Mouse (Mus musculus) forebrain, embryonic 12.5 days (tissue): ENCODE results near the gene Ogfr. TPM values are rescaled to one million over a fixed set of nuclear protein-coding genes. Genes with fewer than 3 reads are reported as not detected.

Experiments
- ATAC-seq: fragments of 200-750 bp; cut with Nextera tagmentation; 2 replicates; pipeline ENCODE4 v1.8.0; 2017; ENCODE audit warnings: moderate TSS enrichment; ENCODE audit not compliant: low FRiP score
- H3K27ac ChIP-seq: fragments of 300-500 bp; sonication (generic); 2 replicates; pipeline ENCODE4 v1.5.1; 2016; ENCODE audit warnings: mild to moderate bottlenecking
- H3K27me3 ChIP-seq: fragments of 300-500 bp; sonication (generic); 2 replicates; pipeline ENCODE4 v1.6.1; 2016; ENCODE audit warnings: mild to moderate bottlenecking
- H3K36me3 ChIP-seq: fragments of 300-500 bp; sonication (generic); replicated peaks from 2 replicates; pipeline ENCODE4 v1.6.1; 2016; ENCODE audit warnings: mild to moderate bottlenecking
- H3K4me1 ChIP-seq: fragments of 300-500 bp; sonication (generic); 2 replicates; pipeline ENCODE4 v1.6.1; 2016
- H3K4me2 ChIP-seq: fragments of 300-500 bp; sonication (generic); 2 replicates; pipeline ENCODE4 v1.6.1; 2016; ENCODE audit warnings: mild to moderate bottlenecking, moderate library complexity
- H3K4me3 ChIP-seq: fragments of 300-500 bp; sonication (generic); replicated peaks from 2 replicates; pipeline ENCODE4 v1.5.1; 2016; ENCODE audit warnings: mild to moderate bottlenecking
- H3K9ac ChIP-seq: fragments of 300-500 bp; sonication (generic); 2 replicates; pipeline ENCODE4 v1.6.1; 2016; ENCODE audit warnings: mild to moderate bottlenecking
- H3K9me3 ChIP-seq: fragments of 300-500 bp; sonication (generic); 2 replicates; pipeline ENCODE4 v1.6.1; 2016
- WGBS: fragments of 180-500 bp; shearing (Covaris S2); methylation state at CpG from one replicate; pipeline ENCODE4 v1.1.7; 2016; 5-methylcytosine and 5-hydroxymethylcytosine counted together
- polyA plus RNA-seq: library from polyadenylated mRNA; unstranded; fragments of >200 nt; fragmentation: Nextera tagmentation; extraction: Ambion mirVana; gene quantifications from 2 replicates; pipeline ENCODE4 v1.2.1, GENCODE M21; 2016

Ogfr gene
- polyA plus RNA-seq, result 96.7 and 96.8 TPM in 2 replicates

GRCm38 (mm10) chr2:180589123-180589831 is at the start of gene Ogfr:
Ogfr (plus strand) TSS chr2:180589245.
- Histone ChIP-seq H3K4me2 (peak within 1 kb of the TSS; percentile 84), H3K4me1 (peaks cover 32% of the 10 kb centered on the region), H3K9ac (peak within 1 kb of the TSS; percentile 89), H3K27me3 (no peaks in the 10 kb centered on the region), H3K4me3 (peak within 1 kb of the TSS; percentile 90), H3K9me3 (no peaks in the 10 kb centered on the region), H3K36me3 (peaks cover 61% of the 10 kb centered on the region), H3K27ac (peak within 1 kb of the TSS; percentile 89)
- WGBS, result under 1% methylated on average over 62 of the region's 67 CpGs
- ATAC-seq, result peak; percentile 93

DNA sequence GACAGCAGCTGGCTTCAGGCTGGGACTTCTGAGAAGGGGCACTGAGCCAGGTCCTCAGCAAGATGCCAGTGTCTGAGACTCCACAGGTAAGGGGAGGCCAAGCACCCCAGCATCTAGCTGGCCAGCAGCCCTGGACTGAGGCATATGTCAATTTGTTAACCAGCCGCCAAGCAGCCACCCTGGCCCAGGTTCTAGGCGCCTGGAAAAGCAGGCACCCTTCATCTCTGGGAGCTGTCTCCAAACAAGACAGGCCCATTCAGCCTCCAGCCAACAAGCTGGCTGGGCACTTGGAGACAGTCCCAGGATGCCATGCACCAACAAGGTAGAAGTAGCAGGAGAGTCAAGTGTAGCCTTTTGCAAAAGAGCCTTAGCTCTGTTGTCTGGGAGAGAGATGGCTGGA is 45.4 kb upstream of the Ogfr start:
- Histone ChIP-seq H3K27me3 (no peaks in the 10 kb centered on the region), H3K4me3 (no peak overlapping the region), H3K4me2 (no peak overlapping the region), H3K36me3 (no peaks in the 10 kb centered on the region), H3K27ac (no peak overlapping the region), H3K9me3 (no peaks in the 10 kb centered on the region), H3K4me1 (peaks cover 17% of the 10 kb centered on the region), H3K9ac (no peak overlapping the region)
- WGBS, result 86% methylated on average over 2 of the region's 2 CpGs
- no peak for ATAC-seq

GRCm38 (mm10) chr2:180545046-180545445 is 44.0 kb upstream of the Ogfr start:
- no peak for ATAC-seq
- Histone ChIP-seq H3K4me3 (no peak overlapping the region), H3K4me1 (peaks cover 17% of the 10 kb centered on the region), H3K4me2 (no peak overlapping the region), H3K9me3 (no peaks in the 10 kb centered on the region), H3K36me3 (no peaks in the 10 kb centered on the region), H3K27ac (no peak overlapping the region), H3K27me3 (no peaks in the 10 kb centered on the region), H3K9ac (no peak overlapping the region)
- 87% methylated on average over 18 of the region's 18 CpGs for WGBS

- Histone ChIP-seq H3K9me3 (no peaks in the 10 kb centered on the region), H3K4me2 (peak overlapping the region; percentile 43), H3K27me3 (no peaks in the 10 kb centered on the region), H3K27ac (peak overlapping the region; percentile 75), H3K36me3 (no peaks in the 10 kb centered on the region), H3K4me1 (peaks cover 17% of the 10 kb centered on the region), H3K9ac (peak overlapping the region; percentile 12; the same call in 1 of the 2 replicates), H3K4me3 (no peak overlapping the region; the same call in 1 of the 2 replicates)
- 13% methylated on average over 8 of the region's 8 CpGs for WGBS
- ATAC-seq, result peak; percentile 86
These were observed 41.5 kb upstream of the Ogfr start for GRCm38 (mm10) chr2:180547384-180548106.

GRCm38 (mm10) chr2:180552340-180552739 is 36.7 kb upstream of the Ogfr start:
- Histone ChIP-seq H3K27ac (no peak overlapping the region), H3K9ac (no peak overlapping the region), H3K4me3 (no peak overlapping the region), H3K9me3 (no peaks in the 10 kb centered on the region), H3K4me2 (no peak overlapping the region), H3K4me1 (peaks cover 11% of the 10 kb centered on the region), H3K27me3 (no peaks in the 10 kb centered on the region), H3K36me3 (no peaks in the 10 kb centered on the region)
- no peak for ATAC-seq
- 83% methylated on average over 3 of the region's 3 CpGs for WGBS

- no peaks in the 10 kb centered on the region for H3K36me3 ChIP-seq
- H3K4me1 ChIP-seq, result no peaks in the 10 kb centered on the region
- no peak overlapping the region for H3K4me3 ChIP-seq
- H3K4me2 ChIP-seq, result no peak overlapping the region
- no peak overlapping the region for H3K9ac ChIP-seq
- no peak for ATAC-seq
- no peaks in the 10 kb centered on the region for H3K9me3 ChIP-seq
- no peaks in the 10 kb centered on the region for H3K27me3 ChIP-seq
- H3K27ac ChIP-seq, result no peak overlapping the region
- WGBS, result 55% methylated on average over 3 of the region's 3 CpGs
These were observed 33.8 kb upstream of the Ogfr start for GRCm38 (mm10) chr2:180555219-180555618.

DNA sequence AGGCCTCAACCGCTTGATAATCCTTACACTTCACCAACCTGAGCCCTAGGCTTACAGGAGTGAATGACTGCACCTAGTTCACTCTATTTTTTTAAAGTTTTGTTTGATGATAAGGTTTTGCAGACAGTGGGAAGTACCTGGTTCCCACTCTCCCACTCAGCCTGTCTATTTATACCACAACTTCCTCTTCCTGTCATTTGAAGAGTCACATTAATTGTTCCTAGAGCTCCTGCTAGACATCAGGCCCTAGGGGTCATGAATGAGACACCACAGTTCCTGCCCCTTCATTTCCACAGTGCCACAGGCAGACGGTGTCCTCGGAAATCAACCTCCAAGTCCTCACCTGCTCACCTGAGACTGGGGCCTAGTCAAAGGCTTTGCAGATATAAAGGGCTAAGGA is 32.6 kb upstream of the Ogfr start:
- no peak for ATAC-seq
- no peak overlapping the region for H3K27ac ChIP-seq
- no peaks in the 10 kb centered on the region for H3K9me3 ChIP-seq
- H3K4me1 ChIP-seq, result no peaks in the 10 kb centered on the region
- H3K9ac ChIP-seq, result no peak overlapping the region
- no peaks in the 10 kb centered on the region for H3K36me3 ChIP-seq
- H3K27me3 ChIP-seq, result no peaks in the 10 kb centered on the region
- WGBS, result 89% methylated on average over 3 of the region's 3 CpGs
- H3K4me3 ChIP-seq, result no peak overlapping the region
- H3K4me2 ChIP-seq, result no peak overlapping the region

DNA sequence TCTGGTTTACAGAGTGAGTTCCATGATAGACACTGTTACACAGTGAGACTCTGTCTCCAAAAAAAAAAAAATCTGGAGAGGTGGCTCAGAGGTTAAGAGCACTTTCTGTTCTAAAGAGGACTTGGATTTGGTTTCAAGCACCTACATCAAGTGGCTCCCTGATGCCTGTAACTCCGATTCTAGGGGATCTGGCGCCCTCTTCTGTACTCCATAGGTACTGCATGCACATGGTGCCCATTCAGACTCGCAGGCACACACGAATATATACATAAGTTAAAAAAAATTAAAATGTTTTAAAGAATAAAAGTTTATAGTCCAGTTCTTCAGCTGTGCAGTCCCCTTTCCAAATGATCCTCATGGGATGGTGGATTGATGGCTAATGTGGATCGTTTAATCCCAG is 28.8 kb upstream of the Ogfr start:
- H3K27ac ChIP-seq, result no peak overlapping the region
- H3K36me3 ChIP-seq, result no peaks in the 10 kb centered on the region
- ATAC-seq, result no peak
- no peak overlapping the region for H3K9ac ChIP-seq
- H3K4me3 ChIP-seq, result no peak overlapping the region
- H3K4me2 ChIP-seq, result no peak overlapping the region
- 59% methylated on average over 5 of the region's 5 CpGs for WGBS
- no peaks in the 10 kb centered on the region for H3K4me1 ChIP-seq
- no peaks in the 10 kb centered on the region for H3K9me3 ChIP-seq
- H3K27me3 ChIP-seq, result peaks cover 25% of the 10 kb centered on the region; the same call in 1 of the 2 replicates

DNA sequence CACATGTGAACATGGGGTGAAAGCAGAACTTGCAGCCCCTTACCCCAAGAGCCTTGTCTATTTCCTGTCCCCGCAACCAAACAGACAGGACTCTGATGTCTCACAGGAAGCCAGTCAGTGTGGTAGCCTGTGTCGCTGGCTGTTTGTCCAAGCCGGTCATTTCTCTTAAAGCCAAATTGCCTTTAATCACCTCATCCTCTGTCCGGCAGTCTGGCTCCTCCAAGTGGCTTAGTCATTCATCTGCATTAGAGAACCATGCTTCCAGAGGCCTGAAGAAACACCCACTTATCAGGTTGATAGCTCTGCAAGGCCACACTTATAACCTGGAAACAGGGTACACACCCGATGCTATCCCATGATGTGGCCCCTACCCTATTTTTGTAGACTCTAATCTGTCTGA is 26.9 kb upstream of the Ogfr start:
- Histone ChIP-seq H3K27me3 (peaks cover 28% of the 10 kb centered on the region; the same call in 1 of the 2 replicates), H3K4me2 (no peak overlapping the region), H3K36me3 (no peaks in the 10 kb centered on the region), H3K9ac (no peak overlapping the region), H3K27ac (no peak overlapping the region), H3K9me3 (no peaks in the 10 kb centered on the region), H3K4me1 (no peaks in the 10 kb centered on the region), H3K4me3 (no peak overlapping the region)
- WGBS, result 78% methylated on average over 5 of the region's 5 CpGs
- no peak for ATAC-seq

- H3K36me3 ChIP-seq, result no peaks in the 10 kb centered on the region
- no peaks in the 10 kb centered on the region for H3K4me1 ChIP-seq
- no peak overlapping the region for H3K27ac ChIP-seq
- no peak overlapping the region for H3K4me3 ChIP-seq
- H3K9ac ChIP-seq, result no peak overlapping the region
- H3K27me3 ChIP-seq, result peaks cover 28% of the 10 kb centered on the region; the same call in 1 of the 2 replicates
- no peak for ATAC-seq
- H3K4me2 ChIP-seq, result no peak overlapping the region
- no peaks in the 10 kb centered on the region for H3K9me3 ChIP-seq
- WGBS, result 69% methylated on average over 6 of the region's 6 CpGs
These were observed 25.7 kb upstream of the Ogfr start for GRCm38 (mm10) chr2:180563296-180563695.

DNA sequence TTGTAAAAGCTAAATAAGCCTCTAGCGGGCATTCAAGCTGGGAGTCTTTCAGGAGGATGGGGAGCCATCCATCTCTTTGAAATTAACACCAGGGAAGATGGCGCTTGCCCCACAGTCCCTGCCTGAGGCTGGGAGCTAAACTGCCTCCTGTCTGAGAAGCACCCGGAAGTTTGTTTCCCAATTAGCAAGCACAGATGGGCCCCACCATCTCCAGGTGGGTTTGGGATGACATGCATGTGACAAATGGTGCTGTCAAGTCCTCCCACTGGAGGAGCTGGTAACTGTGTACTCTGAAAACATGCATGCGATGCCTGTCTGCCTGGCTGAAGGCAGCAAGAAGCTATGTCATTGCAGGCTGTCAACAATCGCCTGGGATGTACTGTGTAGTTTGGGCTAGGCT is 25.2 kb upstream of the Ogfr start:
- peaks cover 3% of the 10 kb centered on the region; the same call in 1 of the 2 replicates for H3K4me1 ChIP-seq
- H3K27ac ChIP-seq, result no peak overlapping the region
- H3K36me3 ChIP-seq, result no peaks in the 10 kb centered on the region
- H3K9me3 ChIP-seq, result no peaks in the 10 kb centered on the region
- 44% methylated on average over 5 of the region's 5 CpGs for WGBS
- H3K4me2 ChIP-seq, result no peak overlapping the region
- ATAC-seq, result no peak
- H3K4me3 ChIP-seq, result no peak overlapping the region
- peaks cover 28% of the 10 kb centered on the region; the same call in 1 of the 2 replicates for H3K27me3 ChIP-seq
- no peak overlapping the region for H3K9ac ChIP-seq

DNA sequence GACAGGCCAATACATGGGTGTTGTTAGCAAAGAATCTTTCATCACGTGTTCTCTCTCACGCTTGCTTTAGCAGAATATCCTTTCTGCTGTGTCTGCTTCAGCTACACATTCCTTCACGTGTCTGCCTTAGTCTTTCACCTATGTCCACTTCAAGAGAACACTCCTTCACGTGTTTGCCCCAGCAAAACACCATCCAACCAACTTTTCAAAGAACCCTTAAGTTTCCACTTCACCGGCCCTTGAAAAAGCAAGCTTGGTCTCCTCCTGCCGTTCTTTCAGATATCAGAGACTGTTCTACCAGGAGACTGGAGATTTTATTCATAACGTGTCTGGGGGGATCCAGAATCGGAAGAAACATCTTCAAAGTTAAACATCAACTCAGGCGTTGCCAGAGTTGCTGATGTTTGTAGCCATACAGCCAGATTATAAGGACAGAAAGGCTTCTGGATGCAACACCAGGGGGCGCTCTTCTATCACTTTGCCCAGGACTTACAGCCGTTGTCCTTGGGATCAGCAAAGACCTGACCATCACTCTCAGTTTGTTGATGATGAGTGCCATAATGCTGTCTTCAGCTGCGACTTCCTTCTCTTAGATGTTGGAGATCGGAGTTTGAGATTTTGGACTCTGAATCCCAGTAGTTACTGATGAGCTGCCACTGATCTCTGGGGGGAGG is 22.7 kb upstream of the Ogfr start:
- WGBS, result 38% methylated on average over 13 of the region's 13 CpGs
- no peak overlapping the region for H3K9ac ChIP-seq
- H3K27ac ChIP-seq, result no peak overlapping the region
- H3K4me3 ChIP-seq, result no peak overlapping the region
- peaks cover 11% of the 10 kb centered on the region for H3K4me1 ChIP-seq
- no peak for ATAC-seq
- H3K27me3 ChIP-seq, result peaks cover 37% of the 10 kb centered on the region
- no peaks in the 10 kb centered on the region for H3K36me3 ChIP-seq
- H3K4me2 ChIP-seq, result no peak overlapping the region
- no peaks in the 10 kb centered on the region for H3K9me3 ChIP-seq
